Mouse (Mus musculus): Measurements from ENCODE around the gene Idh3a.

- no peak for TF ChIP-seq POLR2A (IDR thresholded peaks at IDR 0.05; ENCODE audit: insufficient read depth, low read depth, low read length)
- no peak for TF ChIP-seq CTCF (IDR thresholded peaks at IDR 0.05)
Observed at GRCm38 (mm10) chr9:54571130-54571839, 14.8 kb upstream of the Idh3a start.
